31 mouse cellular contexts compared by ENCODE assay signal in genomic region chr19:58389466-58389865, GRCm38 (mm10).
DNase-seq lines count a peak whose midpoint lies in the region; ATAC-seq and TF ChIP-seq lines count a peak whose summit lies in the region.
"Had no signal": no experiment of that assay in that cellular context is flagged by ENCODE, and none has a peak within 500 bp of the region (broad histone marks: within the 10 kb centered on the region; RNA-seq: fewer than 3 reads in every experiment).

No protein-coding gene starts in this region.

- TF ChIP-seq POLR2A in bone marrow, adult 2 months (IDR thresholded peaks at IDR 0.05; ENCODE audit: borderline replicate concordance, control insufficient read depth, low read depth, low read length), result no peak

- H3K9ac ChIP-seq in forebrain, embryonic 12.5 days, result no peak overlapping the region
- no peak overlapping the region for H3K9ac ChIP-seq in forebrain, embryonic 13.5 days
- H3K9ac ChIP-seq in midbrain, embryonic 11.5 days (ENCODE audit: low read length), result no peak overlapping the region
- H3K9ac ChIP-seq: embryonic facial prominence, embryonic 12.5 days; embryonic facial prominence, embryonic 15.5 days; forebrain, embryonic 15.5 days; heart, embryonic 15.5 days; hindbrain, embryonic 14.5 days had no signal

- H3K27me3 ChIP-seq in forebrain, embryonic 12.5 days, result no peaks in the 10 kb centered on the region
- H3K27me3 ChIP-seq in forebrain, embryonic 13.5 days, result no peaks in the 10 kb centered on the region
- H3K27me3 ChIP-seq in midbrain, embryonic 11.5 days (ENCODE audit: control insufficient read depth, insufficient read depth, low read length), result no peaks in the 10 kb centered on the region
- H3K27me3 ChIP-seq: CH12.LX; embryonic facial prominence, embryonic 12.5 days; embryonic facial prominence, embryonic 15.5 days; forebrain, embryonic 15.5 days; Patski had no signal

- peaks cover 14% of the 10 kb centered on the region for H3K4me1 ChIP-seq in forebrain, embryonic 12.5 days
- peaks cover 14% of the 10 kb centered on the region for H3K4me1 ChIP-seq in forebrain, embryonic 13.5 days
- peaks cover 2% of the 10 kb centered on the region for H3K4me1 ChIP-seq in bone marrow, adult 2 months (ENCODE audit: control insufficient read depth, insufficient read depth, low read length)
- no peaks in the 10 kb centered on the region; the same call in 1 of the 2 replicates for H3K4me1 ChIP-seq in midbrain, embryonic 11.5 days (ENCODE audit: control insufficient read depth, insufficient read depth, low read length)
- H3K4me1 ChIP-seq: embryonic facial prominence, embryonic 12.5 days; embryonic facial prominence, embryonic 15.5 days; forebrain, embryonic 15.5 days; heart, embryonic 15.5 days had no signal

- no peaks in the 10 kb centered on the region for H3K36me3 ChIP-seq in forebrain, embryonic 12.5 days (replicated peaks)
- no peaks in the 10 kb centered on the region for H3K36me3 ChIP-seq in forebrain, embryonic 13.5 days (ENCODE audit: poor library complexity, severe bottlenecking)
- H3K36me3 ChIP-seq in midbrain, embryonic 11.5 days (ENCODE audit: control insufficient read depth, insufficient read depth, low read length), result no peaks in the 10 kb centered on the region
- H3K36me3 ChIP-seq: embryonic facial prominence, embryonic 12.5 days; embryonic facial prominence, embryonic 15.5 days; forebrain, embryonic 15.5 days; G1E; heart, embryonic 15.5 days had no signal

- no peak overlapping the region for H3K4me2 ChIP-seq in forebrain, embryonic 12.5 days
- no peak overlapping the region for H3K4me2 ChIP-seq in forebrain, embryonic 13.5 days
- no peak overlapping the region for H3K4me2 ChIP-seq in midbrain, embryonic 11.5 days
- H3K4me2 ChIP-seq: embryonic facial prominence, embryonic 12.5 days; embryonic facial prominence, embryonic 15.5 days; forebrain, embryonic 15.5 days; heart, embryonic 11.5 days; heart, embryonic 15.5 days; hindbrain, embryonic 14.5 days had no signal

- H3K9me3 ChIP-seq in forebrain, embryonic 12.5 days, result no peaks in the 10 kb centered on the region
- H3K9me3 ChIP-seq in forebrain, embryonic 13.5 days (replicated peaks), result no peaks in the 10 kb centered on the region
- H3K9me3 ChIP-seq in midbrain, embryonic 11.5 days (ENCODE audit: control insufficient read depth, low read length), result no peaks in the 10 kb centered on the region
- H3K9me3 ChIP-seq: embryonic facial prominence, embryonic 12.5 days; embryonic facial prominence, embryonic 15.5 days; forebrain, embryonic 15.5 days; heart, embryonic 15.5 days had no signal

- H3K4me3 ChIP-seq in forebrain, embryonic 12.5 days (replicated peaks), result no peak overlapping the region
- no peak overlapping the region for H3K4me3 ChIP-seq in forebrain, embryonic 13.5 days
- H3K4me3 ChIP-seq in bone marrow, adult 2 months (replicated peaks; ENCODE audit: control insufficient read depth, low read depth, low read length), result no peak overlapping the region
- H3K4me3 ChIP-seq in midbrain, embryonic 11.5 days (ENCODE audit: low read depth, low read length), result no peak overlapping the region
- H3K4me3 ChIP-seq: embryonic facial prominence, embryonic 12.5 days; embryonic facial prominence, embryonic 15.5 days; forebrain, embryonic 15.5 days; heart, embryonic 15.5 days had no signal

- no peak for DNase-seq in frontal cortex, postnatal 14 days (ENCODE audit: low spot score in 2 of 2)
- DNase-seq in embryo, embryonic 11 days, result no peak
- DNase-seq in midbrain, embryonic 11.5 days (ENCODE audit: low spot score, missing footprints), result no peak
- DNase-seq: adrenal gland, postnatal 10 days; adrenal gland, postnatal 36 days; cerebellum, adult 11 months; cerebellum, adult 2 months; cerebellum, adult 9-11 months; cerebellum, postnatal 36 days; gastrocnemius, postnatal 10 days; gastrocnemius, postnatal 36 days; heart, adult 11 months; heart, postnatal 10 days; heart, postnatal 36 days had no signal

- 95% methylated on average over 8 of the region's 8 CpGs for WGBS in forebrain, embryonic 12.5 days
- 86% methylated on average over 8 of the region's 8 CpGs for WGBS in forebrain, embryonic 13.5 days
- WGBS in bone marrow, adult 2 months, result 6% methylated on average over 8 of the region's 8 CpGs
- 94% methylated on average over 8 of the region's 8 CpGs for WGBS in midbrain, embryonic 11.5 days

- 0 out of 2 replicates have a peak overlapping the region, but pooled peaks have one; percentile 27 for H3K27ac ChIP-seq in forebrain, embryonic 12.5 days
- no peak overlapping the region; the same call in 1 of the 2 replicates for H3K27ac ChIP-seq in forebrain, embryonic 13.5 days
- H3K27ac ChIP-seq in bone marrow, adult 2 months (ENCODE audit: control insufficient read depth, insufficient read depth, low read depth, low read length, poor library complexity), result peak overlapping the region; percentile 37
- no peak overlapping the region for H3K27ac ChIP-seq in midbrain, embryonic 11.5 days (ENCODE audit: low read depth, low read length)
- H3K27ac ChIP-seq: embryonic facial prominence, embryonic 12.5 days; embryonic facial prominence, embryonic 15.5 days; forebrain, embryonic 15.5 days; heart, embryonic 15.5 days; hindbrain, embryonic 14.5 days; hindbrain, postnatal 0 days had no signal

- TF ChIP-seq CTCF in bone marrow, adult 2 months (IDR thresholded peaks at IDR 0.05; ENCODE audit: control insufficient read depth, insufficient read depth, low read length), result no peak

- no peak for ATAC-seq in forebrain, embryonic 12.5 days (ENCODE audit: low FRiP score)
- no peak for ATAC-seq in forebrain, embryonic 13.5 days
- peak; percentile 90 for ATAC-seq in granulocyte monocyte progenitor cell, adult 5-6 weeks (replicated peaks; ENCODE audit: poor library complexity, severe bottlenecking)
- peak; percentile 92 for ATAC-seq in megakaryocyte progenitor cell, adult 5-6 weeks (replicated peaks; ENCODE audit: poor library complexity)
- no peak for ATAC-seq in midbrain, embryonic 11.5 days (ENCODE audit: low FRiP score)
- ATAC-seq: forebrain, embryonic 15.5 days; hindbrain, postnatal 0 days; inflammation-experienced regulatory T-cells, adult 6 months; intestine, embryonic 16.5 days; Patski had no signal

Comparison
In these comparisons a context has a peak if more than half of its experiments do, and no peak if none do; other contexts are left out.
1. H3K27ac ChIP-seq: peak in forebrain, embryonic 12.5 days (single experiment) and bone marrow, adult 2 months (single experiment); none in forebrain, embryonic 13.5 days (single experiment) and midbrain, embryonic 11.5 days (single experiment).
2. ATAC-seq: peak in granulocyte monocyte progenitor cell, adult 5-6 weeks (single experiment) and megakaryocyte progenitor cell, adult 5-6 weeks (single experiment); none in forebrain, embryonic 12.5 days (single experiment), forebrain, embryonic 13.5 days (single experiment) and midbrain, embryonic 11.5 days (single experiment).